Mouse (Mus musculus) CH12.LX (cell line): ENCODE data around the gene Gm10112. TPM values are rescaled to one million over a fixed set of nuclear protein-coding genes. Genes with fewer than 3 reads are reported as not detected.

Experiments
- DNase-seq: peaks from one replicate; pipeline ENCODE4 v3.0.0-alpha.2; 2013; ENCODE audit errors: extremely low read depth
- H3K27ac ChIP-seq: 2 replicates; pipeline ENCODE4 v1.5.1; 2012; ENCODE audit warnings: low read depth, mild to moderate bottlenecking, control low read depth, moderate library complexity; ENCODE audit not compliant: insufficient read depth
- H3K27me3 ChIP-seq: replicated peaks from 2 replicates; pipeline ENCODE3; 2012; ENCODE audit warnings: inconsistent platforms
- H3K36me3 ChIP-seq, 2 experiments: replicated peaks in 1 of 2; 2 replicates each; pipeline versions ENCODE3 to v1.6.1; 2012; ENCODE audit warnings: inconsistent platforms in 1 of 2, low read length in 1 of 2, mild to moderate bottlenecking in 1 of 2, mixed read lengths in 1 of 2, moderate library complexity in 1 of 2; ENCODE audit not compliant: control insufficient read depth in 1 of 2, insufficient read depth in 1 of 2
- H3K4me1 ChIP-seq, 2 experiments: 2 replicates each; pipeline ENCODE4 v1.6.1; 2012; ENCODE audit warnings: inconsistent platforms in 1 of 2, moderate library complexity in 1 of 2; ENCODE audit not compliant: insufficient read depth in 2 of 2, control insufficient read depth in 1 of 2
- H3K4me2 ChIP-seq: 2 replicates; pipeline ENCODE4 v1.6.1; 2012; ENCODE audit warnings: low read depth, mild to moderate bottlenecking, control low read depth; ENCODE audit not compliant: poor library complexity, insufficient read depth, severe bottlenecking
- H3K4me3 ChIP-seq, 3 experiments: fragments of 150-350 bp in 1 of 3; sonication (generic) in 1 of 3; replicated peaks in 1 of 3; 2 replicates each; pipeline versions ENCODE3 to v1.5.1; 2011 to 2012; ENCODE audit warnings: low read depth in 2 of 3, low read length in 2 of 3, mild to moderate bottlenecking in 2 of 3, moderate library complexity in 2 of 3, control low read depth in 1 of 3, improper control_type of control experiment in 1 of 3, inconsistent platforms in 1 of 3, mixed read lengths in 1 of 3; ENCODE audit not compliant: poor library complexity in 1 of 3
- H3K79me2 ChIP-seq: replicated peaks from 2 replicates; pipeline ENCODE4 v1.6.1; 2012; ENCODE audit warnings: mild to moderate bottlenecking, moderate library complexity; ENCODE audit not compliant: control insufficient read depth, poor library complexity, insufficient read depth, severe bottlenecking; ENCODE audit errors: extremely low read depth
- H3K9ac ChIP-seq: 2 replicates; pipeline ENCODE4 v1.6.1; 2012; ENCODE audit warnings: low read depth, mild to moderate bottlenecking, control low read depth, moderate library complexity; ENCODE audit not compliant: insufficient read depth
- H3K9me3 ChIP-seq: replicated peaks from 2 replicates; pipeline ENCODE3; 2012; ENCODE audit warnings: low read length, inconsistent platforms, mixed read lengths
- CTCF ChIP-seq, 2 experiments: IDR thresholded peaks in 1 of 2; conservative IDR thresholded peaks in 1 of 2; 2 replicates each; pipeline ENCODE4 v1.5.1; 2011 to 2012; ENCODE audit warnings: low read depth in 2 of 2, low read length in 2 of 2, improper control_type of control experiment in 1 of 2, inconsistent platforms in 1 of 2, mild to moderate bottlenecking in 1 of 2, moderate library complexity in 1 of 2
- MEF2A ChIP-seq: IDR thresholded peaks from 2 replicates; pipeline ENCODE4 v1.6.1; 2014; ENCODE audit warnings: low read depth, mild to moderate bottlenecking, inconsistent platforms, low read length, improper control_type of control experiment, borderline replicate concordance
- MXI1 ChIP-seq: IDR thresholded peaks from 2 replicates; pipeline ENCODE4 v1.6.1; 2011; ENCODE audit warnings: mild to moderate bottlenecking, low read depth, low read length, improper control_type of control experiment
- NRF1 ChIP-seq: IDR thresholded peaks from 2 replicates; pipeline ENCODE4 v1.6.1; 2014; ENCODE audit warnings: low read depth, mild to moderate bottlenecking, inconsistent platforms, low read length, improper control_type of control experiment, moderate library complexity
- RAD21 ChIP-seq: IDR thresholded peaks from 2 replicates; pipeline ENCODE4 v1.6.1; 2011; ENCODE audit warnings: low read depth, mild to moderate bottlenecking, low read length, improper control_type of control experiment, moderate library complexity
- SMC3 ChIP-seq: IDR thresholded peaks from 2 replicates; pipeline ENCODE4 v1.6.1; 2011; ENCODE audit warnings: low read depth, low read length, improper control_type of control experiment
- TBP ChIP-seq: conservative IDR thresholded peaks from 2 replicates; pipeline ENCODE4 v1.6.1; 2011; ENCODE audit warnings: low read depth, low read length, improper control_type of control experiment
- ZC3H11A ChIP-seq: IDR thresholded peaks from 2 replicates; pipeline ENCODE4 v1.6.1; 2012; ENCODE audit warnings: low read depth, mild to moderate bottlenecking, inconsistent platforms, low read length, improper control_type of control experiment
- ZKSCAN1 ChIP-seq: IDR thresholded peaks from 2 replicates; pipeline ENCODE4 v1.6.1; 2012; ENCODE audit warnings: low read depth, inconsistent platforms, low read length, improper control_type of control experiment, borderline replicate concordance
- ZNF384 ChIP-seq: IDR thresholded peaks from 2 replicates; pipeline ENCODE4 v1.6.1; 2012; ENCODE audit warnings: low read depth, low read length, improper control_type of control experiment, inconsistent platforms
- dilution Hi-C: fragments of 300-500 bp; cut with MboI; formaldehyde crosslinking; loops from 2 replicates; pipeline ENCODE4 v1.14.3; 2020; ENCODE audit warnings: low sequenced_read_pairs; ENCODE audit not compliant: extremely low pct_unique_long_range_greater_than_20kb, extremely low pct_ligation_motif_present
- in situ Hi-C: fragments of 300-500 bp; cut with MboI; formaldehyde crosslinking; loops from 3 replicates; pipeline ENCODE4 v1.14.3; 2019; ENCODE audit warnings: low sequenced_read_pairs, low pct_ligation_motif_present, low pct_unique_long_range_greater_than_20kb, mixed read lengths
- polyA plus RNA-seq: library from polyadenylated mRNA; unstranded; fragments of >175 nt; gene quantifications from 2 replicates; pipeline ENCODE4 v1.2.1, GENCODE M21; 2012; ENCODE audit warnings: low read depth; ENCODE audit not compliant: insufficient read length
- total RNA-seq, 2 experiments: library from RNA; depleted of rRNA; stranded (reverse); fragments of 300-350 nt in 1 of 2; fragments of >200 nt in 1 of 2; gene quantifications; 2 replicates each; pipeline ENCODE4 v1.2.3; 2012 to 2014

The Gm10112 gene
- not detected in 2 replicates for total RNA-seq (2012; rRNA removed)
- not detected in 2 replicates for total RNA-seq (2014; rRNA removed)
- polyA plus RNA-seq: not detected in 2 replicates

GRCm38 (mm10) chrX:111168040-111168439 lies at the start of gene Gm10112:
Gene Gm10112 (plus strand): TSS chrX:111168340.
- dilution Hi-C loops: no loop called here
- no peaks in the 10 kb centered on the region for H3K4me1 ChIP-seq
- H3K9me3 ChIP-seq: peaks cover 5% of the 10 kb centered on the region
- H3K4me3 ChIP-seq: no peak within 1 kb of the TSS
- DNase-seq: no peak
- H3K4me2 ChIP-seq: no peak within 1 kb of the TSS
- H3K27me3 ChIP-seq: no peaks in the 10 kb centered on the region
- H3K79me2 ChIP-seq: no peaks in the 10 kb centered on the region
- no peak within 1 kb of the TSS for H3K9ac ChIP-seq
- no peak within 1 kb of the TSS for H3K27ac ChIP-seq
- in situ Hi-C loops: no loop called here
- no peak for TF ChIP-seq ZNF384
- TF ChIP-seq CTCF (conservative IDR thresholded peaks at IDR 0.05 in 1 of 2, IDR thresholded peaks at IDR 0.05 in 1 of 2; ENCODE audit: low read depth in 2 of 2, low read length in 2 of 2): no peak
- no peaks in the 10 kb centered on the region for H3K36me3 ChIP-seq

- dilution Hi-C loops (no loop called here), in situ Hi-C loops (no loop called here)
- no peaks in the 10 kb centered on the region for H3K4me1 ChIP-seq
- no peak overlapping the region for H3K4me2 ChIP-seq
- no peak for DNase-seq
- H3K27me3 ChIP-seq: no peaks in the 10 kb centered on the region
- no peaks in the 10 kb centered on the region for H3K79me2 ChIP-seq
- no peak for TF ChIP-seq ZC3H11A
- TF ChIP-seq NRF1: no peak
- TF ChIP-seq ZKSCAN1: no peak
- no peak for TF ChIP-seq MEF2A
- H3K27ac ChIP-seq: no peak overlapping the region
- H3K9ac ChIP-seq: no peak overlapping the region
- H3K36me3 ChIP-seq: no peaks in the 10 kb centered on the region
- peaks cover 2% of the 10 kb centered on the region for H3K9me3 ChIP-seq
- H3K4me3 ChIP-seq: no peak overlapping the region
Observed at GRCm38 (mm10) chrX:111189574-111189973, 21.4 kb downstream of the Gm10112 start.

GRCm38 (mm10) chrX:111196376-111196775 lies 28.2 kb downstream of the Gm10112 start:
- Histone ChIP-seq H3K9ac (no peak overlapping the region), H3K36me3 (no peaks in the 10 kb centered on the region), H3K4me1 (no peaks in the 10 kb centered on the region), H3K4me3 (no peak overlapping the region), H3K79me2 (no peaks in the 10 kb centered on the region), H3K27ac (no peak overlapping the region), H3K4me2 (no peak overlapping the region), H3K9me3 (peaks cover 2% of the 10 kb centered on the region), H3K27me3 (no peaks in the 10 kb centered on the region)
- peak; percentile 0 for DNase-seq
- in situ Hi-C loops (no loop called here), dilution Hi-C loops (no loop called here)
- TF ChIP-seq SMC3 (no peak), MXI1 (no peak), TBP (no peak), CTCF (conservative IDR thresholded peaks at IDR 0.05 in 1 of 2, IDR thresholded peaks at IDR 0.05 in 1 of 2; ENCODE audit: low read depth in 2 of 2, low read length in 2 of 2) (peak in 1 of 2 experiments; percentile 39; a peak in 2 of 4 replicates), RAD21 (peak; percentile 24)
